Mouse (Mus musculus): ENCODE data around the gene St6gal1. TPM values are rescaled to one million over a fixed set of nuclear protein-coding genes. Genes with fewer than 3 reads are reported as not detected.

Gene St6gal1
- polyA plus RNA-seq, 1 experiment = 8.3 TPM

DNA sequence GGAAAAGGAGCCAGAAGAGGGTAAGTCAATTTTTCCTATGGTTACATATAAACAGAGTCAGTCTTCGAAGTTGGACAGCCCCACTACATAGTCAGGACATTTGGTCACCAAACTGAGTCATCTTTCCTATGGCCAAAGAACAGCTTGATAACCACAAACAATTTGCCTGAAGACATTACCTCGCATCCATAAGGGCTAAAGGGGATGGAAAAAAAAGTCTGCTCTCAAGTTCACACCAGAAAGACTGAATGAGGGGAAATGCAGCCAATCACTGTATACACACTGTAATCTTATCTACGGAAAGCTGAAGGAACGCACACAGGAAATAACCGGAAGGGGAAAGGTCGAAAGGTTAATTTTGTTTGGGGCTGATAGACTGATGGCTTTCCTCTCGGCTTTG, 6.2 kb upstream of the St6gal1 start:
- WGBS = 37% methylated on average over 7 of the region's 7 CpGs
- DNase-seq (ENCODE audit: low read depth, low spot score) = no peak

DNA sequence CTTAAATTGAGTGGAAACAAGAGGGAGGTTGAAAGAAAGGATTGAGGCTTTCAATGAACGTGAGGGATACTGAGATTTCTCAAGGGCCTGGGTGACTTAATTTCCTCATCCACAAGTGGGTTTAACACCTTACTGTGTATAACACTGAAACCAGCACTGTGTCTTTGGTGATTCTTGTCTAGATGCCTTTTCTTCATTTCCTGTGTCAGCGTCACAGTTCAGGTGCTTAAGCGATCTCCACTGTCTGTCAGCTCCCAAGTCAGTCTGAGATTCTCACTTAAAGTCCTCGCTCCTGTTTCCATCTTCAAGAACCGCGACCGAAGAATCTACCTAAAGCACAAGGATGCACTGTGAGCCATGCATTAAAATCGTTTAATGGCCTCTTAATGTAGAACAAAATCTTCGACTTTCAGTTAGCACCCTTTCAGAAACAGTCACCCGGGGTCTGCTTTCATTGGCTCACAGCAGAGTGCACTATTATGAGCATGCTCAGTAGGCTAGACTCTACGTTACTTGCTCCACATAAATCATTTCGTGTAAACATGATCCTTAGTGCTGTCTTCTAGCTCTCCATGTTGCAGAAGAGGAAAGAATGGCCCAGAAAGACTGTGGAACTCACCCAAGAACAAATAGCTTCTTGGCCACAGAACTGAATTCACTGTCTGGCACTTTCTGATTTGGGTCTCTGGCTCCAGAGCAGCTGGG, 1.2 kb upstream of the St6gal1 start:
- 68% methylated on average over 12 of the region's 12 CpGs for WGBS
- DNase-seq (ENCODE audit: low read depth, low spot score) = no peak

DNA sequence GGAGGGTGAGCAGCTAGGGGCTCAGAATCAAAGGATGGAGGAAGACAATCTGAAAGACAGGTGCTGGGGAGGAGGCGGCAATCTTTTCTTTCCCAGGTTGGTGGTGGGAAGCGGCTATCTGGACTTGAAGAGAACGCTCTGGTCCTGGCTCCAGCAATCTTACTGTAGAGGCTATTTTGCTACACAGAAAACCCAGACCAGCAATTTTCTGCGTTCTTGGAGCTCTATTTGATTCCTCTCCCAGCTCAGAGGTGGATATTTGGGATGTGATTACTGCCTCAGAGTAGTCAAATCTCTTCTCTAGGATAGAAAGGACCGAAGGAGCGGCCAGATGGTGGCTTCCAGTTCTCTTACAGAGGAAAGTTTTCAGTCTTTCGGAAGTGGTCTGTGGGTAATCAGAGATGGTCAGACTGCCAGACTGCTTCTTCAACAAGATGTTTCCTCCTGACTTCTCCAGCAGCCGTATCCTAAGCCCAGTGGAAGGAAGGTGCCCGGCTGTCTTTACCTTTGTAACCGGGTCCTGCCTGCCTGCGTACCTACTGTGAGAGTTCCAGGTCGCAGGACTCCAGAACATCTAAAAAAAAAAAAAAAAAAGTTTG, 570 bp upstream of the St6gal1 start:
- WGBS = 44% methylated on average over 12 of the region's 12 CpGs
- no peak for DNase-seq (ENCODE audit: low read depth, low spot score)

DNA sequence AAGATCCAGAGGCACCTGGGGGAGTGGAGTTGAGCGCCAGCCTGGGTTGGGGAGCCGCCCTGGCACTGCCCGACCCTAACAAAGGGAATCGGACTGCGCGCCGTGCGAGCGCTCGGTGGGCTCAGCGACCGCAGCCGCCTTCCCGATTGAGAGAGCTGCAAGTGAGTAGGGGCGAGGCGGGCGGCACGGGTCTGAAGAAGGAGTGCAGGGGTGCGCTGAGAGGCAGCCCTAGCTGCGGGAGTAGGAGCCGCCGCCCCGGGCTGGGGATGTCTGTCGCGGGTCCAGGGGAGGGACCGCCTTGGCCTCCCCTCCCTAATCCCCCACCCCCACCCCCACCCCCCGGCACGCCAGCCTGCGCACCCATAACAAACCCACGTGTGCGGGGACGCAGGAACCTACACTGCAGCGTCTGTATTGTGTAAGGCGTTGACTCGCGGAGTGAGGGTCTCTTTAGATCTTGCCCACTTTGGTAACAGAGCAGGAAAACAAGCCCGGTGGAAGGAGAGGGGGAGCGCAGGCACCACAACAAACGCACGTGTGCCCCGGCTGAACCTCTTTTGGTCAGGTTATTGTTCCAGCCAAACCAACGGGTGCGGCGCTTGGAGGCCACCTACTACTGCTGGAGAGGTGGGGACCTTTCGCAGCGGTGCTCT, 655 bp downstream of the St6gal1 start:
- under 1% methylated on average over 46 of the region's 46 CpGs for WGBS
- no peak for DNase-seq (ENCODE audit: low read depth, low spot score)

DNA sequence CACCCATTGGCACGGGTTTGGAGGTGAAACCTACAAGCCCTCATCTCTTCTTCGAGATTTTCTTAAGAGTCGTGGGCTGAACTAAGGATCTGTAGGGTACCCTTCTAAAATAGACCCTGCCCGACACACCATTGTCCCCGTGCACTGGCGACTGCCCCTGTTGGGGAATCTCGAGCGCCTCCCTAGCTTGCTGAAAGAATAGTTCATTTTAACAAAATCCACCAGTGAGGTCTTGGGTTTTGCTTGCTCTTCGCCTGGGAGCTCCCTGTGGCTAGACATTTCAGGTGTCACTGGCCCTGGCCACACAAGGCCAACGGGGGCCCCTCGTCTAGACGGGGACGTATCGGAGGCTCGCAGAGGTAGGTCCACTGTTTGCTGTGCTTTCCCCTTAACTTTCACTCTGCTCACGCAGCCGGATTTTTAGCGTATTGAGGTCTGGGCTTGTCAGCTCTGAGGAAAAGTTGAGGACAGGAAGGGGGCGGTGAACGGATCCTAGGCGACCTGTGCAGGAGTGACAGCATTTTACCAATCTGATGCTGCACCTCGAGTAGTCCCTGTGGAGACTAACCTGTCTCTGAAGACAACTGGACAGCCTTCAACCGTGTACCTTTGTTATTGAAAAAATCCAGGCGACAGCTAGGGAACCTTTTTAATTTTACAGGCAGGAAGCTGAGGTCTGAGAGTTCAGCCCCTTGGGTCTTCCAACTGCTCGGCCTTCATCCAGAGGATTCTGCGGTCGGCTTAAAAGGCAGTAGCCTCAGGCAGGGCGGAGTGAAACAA, 1.5 kb downstream of the St6gal1 start:
- 2% methylated on average over 28 of the region's 28 CpGs for WGBS
- DNase-seq (ENCODE audit: low read depth, low spot score) = no peak

DNA sequence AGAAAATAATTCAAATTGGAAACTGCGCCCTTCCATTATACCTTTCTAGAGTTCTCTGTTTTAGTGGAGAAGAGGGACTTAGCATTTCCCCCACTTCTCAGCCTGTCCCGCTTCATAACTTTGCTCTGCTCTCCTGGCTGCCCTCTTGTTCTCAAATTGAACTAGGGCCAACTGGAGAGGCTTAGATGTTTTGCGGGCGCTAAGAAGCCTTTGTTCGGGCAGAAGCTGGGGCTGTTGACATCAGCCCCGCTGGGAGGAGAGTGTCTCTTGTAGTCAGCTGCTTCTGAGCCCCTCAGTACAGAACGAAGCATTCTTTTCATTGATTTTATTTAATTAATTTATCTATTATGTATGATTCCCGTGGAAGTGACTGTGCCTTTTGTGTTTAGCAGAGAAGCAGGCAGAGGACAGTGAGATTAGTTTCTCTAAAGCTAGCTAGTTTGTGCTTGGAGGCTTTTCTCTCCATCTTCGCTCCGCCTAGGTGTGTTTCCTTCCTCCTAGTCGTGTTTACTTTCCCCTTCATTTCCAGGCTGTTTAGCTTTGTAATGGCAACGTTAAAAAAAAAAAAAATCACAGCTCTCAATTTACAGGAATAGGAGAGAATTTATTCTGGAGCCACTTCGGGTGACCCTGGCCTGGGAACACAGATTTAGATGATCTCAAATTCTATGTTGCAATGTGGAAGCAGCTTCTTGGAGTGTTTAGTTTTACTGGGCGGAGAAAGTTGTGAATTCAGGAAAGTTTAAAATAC, 2.2 kb downstream of the St6gal1 start:
- DNase-seq (ENCODE audit: low read depth, low spot score) = no peak
- WGBS = 10% methylated on average over 14 of the region's 14 CpGs

DNA sequence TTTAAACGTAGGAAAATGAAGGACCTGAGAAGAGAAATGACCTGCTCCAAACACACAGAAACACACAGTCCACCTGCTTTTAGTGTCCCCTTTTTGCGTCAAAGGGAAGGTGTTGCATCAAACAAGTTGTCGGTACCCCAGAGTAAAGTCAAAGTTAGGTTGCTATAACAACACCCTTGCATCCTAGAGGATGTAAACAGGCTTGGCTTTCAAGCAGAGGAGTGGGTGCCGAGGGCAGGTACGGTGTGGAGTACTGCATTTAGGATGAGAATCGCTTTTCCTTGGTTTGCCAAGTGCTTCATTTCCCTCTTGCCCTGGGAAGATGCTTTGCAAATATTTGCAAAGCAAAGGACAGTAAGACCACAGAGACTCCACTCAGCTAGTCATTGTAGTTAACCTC, 3.3 kb downstream of the St6gal1 start:
- WGBS = 65% methylated on average over 6 of the region's 6 CpGs
- DNase-seq (ENCODE audit: low read depth, low spot score) = no peak

DNA sequence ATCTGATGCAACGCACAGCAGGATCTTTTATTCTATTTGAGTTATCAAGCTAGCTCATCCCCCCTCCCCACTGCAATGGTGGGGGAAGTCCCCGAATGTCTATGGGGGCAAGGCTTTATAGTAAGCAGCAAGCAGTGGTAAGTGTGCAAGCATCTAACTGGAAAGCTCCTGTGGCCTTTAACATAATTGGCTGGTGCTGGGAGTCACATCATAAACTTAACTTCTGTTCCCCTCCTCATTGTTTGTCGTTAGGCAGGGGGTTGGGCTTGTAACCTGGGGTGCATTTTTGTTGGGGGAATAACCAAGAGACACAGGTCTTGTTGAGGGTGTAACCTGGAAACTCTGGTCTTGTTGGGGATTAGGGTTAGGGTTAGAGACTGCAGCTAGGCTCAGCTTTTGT, 3.9 kb downstream of the St6gal1 start:
- WGBS = 51% methylated on average over 3 of the region's 3 CpGs
- no peak for DNase-seq (ENCODE audit: low read depth, low spot score)

DNA sequence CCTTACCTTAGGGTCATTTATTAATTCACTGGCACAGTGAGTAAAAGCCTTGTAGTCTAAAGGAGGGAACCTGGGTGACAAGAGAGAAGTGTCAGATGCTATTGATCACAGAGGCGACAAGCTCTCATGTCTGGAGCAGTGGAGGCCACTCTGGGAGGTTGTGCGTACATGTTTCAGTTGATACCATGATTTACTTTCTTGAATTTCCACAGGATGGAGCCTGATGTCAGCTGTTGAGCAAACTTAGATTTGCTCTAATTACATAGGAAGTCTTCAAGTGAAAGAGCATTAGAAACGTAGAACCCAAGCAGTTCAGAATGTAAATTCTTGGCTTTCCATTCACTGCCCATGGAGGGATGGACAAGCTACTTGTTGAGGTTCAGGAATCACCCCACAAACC, 5.4 kb downstream of the St6gal1 start:
- DNase-seq (ENCODE audit: low read depth, low spot score) = no peak
- 92% methylated on average over 3 of the region's 3 CpGs for WGBS

DNA sequence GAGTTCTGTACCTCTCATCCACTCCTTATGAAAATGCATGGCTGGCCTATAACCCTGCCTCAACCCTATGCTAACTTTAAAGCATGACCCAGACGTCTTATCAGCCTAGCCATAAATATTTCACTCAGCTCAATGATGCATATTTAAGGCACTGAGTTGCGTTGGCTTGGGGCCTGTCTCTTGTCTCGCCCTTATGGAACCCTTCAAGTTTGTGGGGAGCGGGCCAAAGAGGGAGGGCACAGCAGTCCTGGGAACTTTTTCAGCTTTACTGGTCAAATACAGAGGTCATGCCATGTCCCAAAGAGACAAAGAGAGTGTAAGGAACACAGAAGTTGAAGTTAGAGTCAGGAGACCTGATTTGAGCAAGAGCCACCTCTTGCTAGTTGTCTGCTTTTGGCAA, 6.6 kb downstream of the St6gal1 start:
- WGBS = 63% methylated on average over 4 of the region's 4 CpGs
- no peak for DNase-seq (ENCODE audit: low read depth, low spot score)

DNA sequence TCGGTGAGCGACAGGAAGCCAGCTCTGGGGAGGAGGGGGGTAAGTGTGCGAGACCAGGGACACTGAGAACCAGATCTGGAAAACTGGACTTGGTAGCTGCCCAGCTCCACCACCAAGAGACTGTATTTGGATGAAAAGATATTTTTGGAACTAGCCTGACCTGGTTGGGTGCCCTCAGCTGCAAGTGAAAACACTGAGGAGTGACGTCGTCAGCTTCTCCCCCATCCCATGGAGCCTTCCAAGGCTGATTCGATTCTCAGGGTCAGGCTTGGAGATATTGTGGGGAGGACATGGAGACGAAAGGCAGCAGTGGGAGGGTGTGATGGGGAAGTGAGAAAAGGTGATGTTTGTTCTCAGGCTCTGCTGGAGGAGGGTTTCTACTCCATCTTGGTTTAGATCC, 8.2 kb downstream of the St6gal1 start:
- 52% methylated on average over 7 of the region's 7 CpGs for WGBS
- DNase-seq (ENCODE audit: low read depth, low spot score) = no peak

DNA sequence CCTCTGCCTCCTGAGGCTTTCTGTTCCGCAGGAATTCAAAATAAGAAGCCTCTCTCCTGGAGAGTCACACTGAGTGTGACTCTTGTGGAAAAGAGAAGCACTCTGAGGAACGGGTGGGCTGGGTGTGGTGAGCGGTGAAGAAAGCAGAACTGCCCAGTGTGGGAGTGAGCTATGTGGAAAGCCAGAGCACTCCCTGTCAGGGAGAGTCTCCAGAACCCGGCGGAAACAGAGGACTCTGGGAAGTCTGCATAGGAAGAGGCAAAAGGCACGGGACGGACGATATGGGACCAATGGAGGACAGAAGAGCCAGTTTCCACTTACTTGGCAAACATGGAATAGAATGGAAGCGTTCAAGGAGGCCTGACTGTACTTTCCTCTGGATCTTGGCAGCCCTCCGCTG, 9.0 kb downstream of the St6gal1 start:
- WGBS = 74% methylated on average over 10 of the region's 10 CpGs
- DNase-seq (ENCODE audit: low read depth, low spot score) = no peak

DNA sequence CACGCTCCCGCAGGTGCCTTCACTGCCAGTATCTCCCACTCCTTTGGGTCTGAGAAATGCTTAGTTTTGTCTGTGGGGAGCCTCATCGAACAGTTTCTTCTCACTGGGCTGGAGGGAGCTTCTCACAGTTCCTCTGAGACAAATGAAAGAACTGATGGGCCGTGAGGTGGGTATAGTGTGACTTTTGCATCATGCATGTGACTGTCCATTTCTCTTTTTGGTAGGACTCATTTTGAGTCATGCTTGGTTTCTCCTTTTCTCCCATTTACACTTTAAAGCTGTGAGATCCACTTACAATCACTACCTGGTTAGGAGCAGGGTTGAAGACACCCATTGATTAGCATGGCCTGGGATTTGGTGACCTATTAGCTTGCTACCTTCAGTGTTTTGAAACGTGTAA, 10.0 kb downstream of the St6gal1 start:
- DNase-seq (ENCODE audit: low read depth, low spot score) = no peak
- 83% methylated on average over 5 of the region's 5 CpGs for WGBS

DNA sequence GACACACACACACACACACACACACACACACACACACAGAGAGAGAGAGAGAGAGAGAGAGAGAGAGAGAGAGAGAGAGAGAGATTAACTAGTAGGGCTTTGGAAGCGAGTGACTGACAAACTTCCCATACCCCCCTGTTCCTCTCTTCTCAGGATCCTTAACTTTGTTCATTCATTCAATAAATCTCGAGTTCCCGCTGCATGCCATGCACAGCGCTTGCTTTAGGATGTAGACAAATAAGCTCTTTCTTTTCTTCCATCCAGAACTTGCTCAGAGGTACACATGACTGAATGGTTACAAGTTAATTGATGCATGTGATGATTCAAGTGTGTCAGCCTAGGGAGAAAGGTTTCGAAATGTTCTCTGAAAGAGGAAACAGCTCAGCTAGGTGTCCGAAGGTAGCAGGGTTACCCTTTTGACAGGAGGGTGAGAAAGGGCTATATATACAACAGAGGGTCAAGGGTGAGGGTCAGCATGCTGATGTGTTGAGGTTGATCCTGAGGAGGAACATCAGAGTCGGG, 10.7 kb downstream of the St6gal1 start:
- 65% methylated on average over 7 of the region's 7 CpGs for WGBS
- DNase-seq (ENCODE audit: low read depth, low spot score) = no peak

DNA sequence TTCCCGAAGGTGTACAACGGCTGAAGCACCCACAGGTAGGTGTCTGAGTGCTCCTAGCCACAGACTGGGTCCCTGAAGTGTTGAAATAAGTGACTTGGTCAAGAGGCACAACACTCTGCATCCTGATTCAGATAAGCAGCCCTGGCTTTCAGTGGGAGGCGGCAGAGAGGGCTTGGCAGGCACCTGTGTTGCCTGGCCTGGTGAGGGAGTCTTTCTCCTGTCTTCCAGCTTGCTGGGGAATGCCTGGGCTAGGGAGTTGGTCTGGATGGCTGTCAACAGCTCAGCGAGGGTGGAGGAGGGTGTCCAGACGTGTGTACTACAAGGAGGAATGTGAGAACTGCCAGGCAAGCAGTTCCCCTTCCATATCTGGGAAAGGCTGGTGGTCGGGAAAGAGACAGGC, 15.0 kb downstream of the St6gal1 start:
- 72% methylated on average over 6 of the region's 6 CpGs for WGBS
- DNase-seq (ENCODE audit: low read depth, low spot score) = no peak

DNA sequence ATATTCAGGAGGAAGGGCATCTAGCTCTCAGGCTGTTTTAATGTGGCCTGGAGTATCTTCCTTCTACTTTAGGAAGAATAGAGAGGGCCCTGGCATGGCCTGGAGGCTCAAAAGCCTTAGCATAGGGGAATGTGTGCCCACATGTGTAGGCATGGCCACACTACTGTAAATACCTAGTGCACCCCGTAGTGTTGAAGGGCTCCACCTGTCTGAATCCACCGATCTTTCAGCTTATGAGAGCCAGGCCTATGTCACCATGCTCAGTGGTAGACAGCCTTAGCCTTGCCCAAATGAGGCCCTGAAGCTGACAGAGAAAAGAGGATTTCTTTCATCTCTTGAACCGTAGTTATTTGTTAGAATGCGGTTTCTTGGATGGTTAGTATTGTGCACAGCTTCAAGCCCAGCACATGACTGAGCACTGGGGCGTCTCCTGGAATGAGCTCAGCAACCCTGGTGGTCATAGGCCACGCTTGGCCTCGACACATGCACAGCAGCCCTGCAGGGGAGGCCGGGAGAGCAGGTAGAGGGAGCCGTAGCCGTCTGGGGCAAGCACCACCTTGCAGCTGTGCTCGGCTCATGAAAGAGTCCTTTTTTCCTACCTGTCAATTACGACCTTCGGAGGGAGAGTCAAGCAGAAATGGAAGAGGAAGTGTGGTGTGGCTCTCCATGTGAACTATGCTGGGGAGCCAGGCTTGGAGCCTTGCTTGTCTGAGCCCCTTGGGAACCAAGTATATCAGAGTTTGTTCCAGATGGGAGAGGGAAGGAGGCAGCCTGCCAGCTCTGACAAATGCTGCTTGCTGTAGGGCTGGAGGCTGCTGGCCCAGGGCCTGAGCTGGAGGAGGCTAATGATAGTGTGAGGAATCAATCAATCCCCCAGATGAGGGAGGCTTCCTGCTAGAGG, 15.8 kb downstream of the St6gal1 start:
- WGBS = 36% methylated on average over 13 of the region's 13 CpGs
- DNase-seq (ENCODE audit: low read depth, low spot score) = no peak

DNA sequence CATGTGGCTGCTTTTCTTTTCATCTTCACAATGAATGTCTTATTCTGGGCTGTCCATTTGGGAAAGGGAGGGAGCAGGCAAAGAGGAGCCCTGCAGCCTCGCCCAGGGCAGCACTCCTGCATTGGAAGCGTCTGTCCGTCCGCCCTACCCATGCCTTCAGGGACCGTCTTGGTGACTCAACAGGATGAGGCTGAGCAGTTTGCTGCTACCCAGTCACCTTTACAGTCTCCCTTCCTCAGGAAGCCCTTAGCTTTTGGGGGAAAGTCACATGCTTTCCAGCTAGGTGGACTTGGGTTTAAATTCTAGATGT, 16.4 kb downstream of the St6gal1 start:
- no peak for DNase-seq (ENCODE audit: low read depth, low spot score)
- 41% methylated on average over 5 of the region's 5 CpGs for WGBS

DNA sequence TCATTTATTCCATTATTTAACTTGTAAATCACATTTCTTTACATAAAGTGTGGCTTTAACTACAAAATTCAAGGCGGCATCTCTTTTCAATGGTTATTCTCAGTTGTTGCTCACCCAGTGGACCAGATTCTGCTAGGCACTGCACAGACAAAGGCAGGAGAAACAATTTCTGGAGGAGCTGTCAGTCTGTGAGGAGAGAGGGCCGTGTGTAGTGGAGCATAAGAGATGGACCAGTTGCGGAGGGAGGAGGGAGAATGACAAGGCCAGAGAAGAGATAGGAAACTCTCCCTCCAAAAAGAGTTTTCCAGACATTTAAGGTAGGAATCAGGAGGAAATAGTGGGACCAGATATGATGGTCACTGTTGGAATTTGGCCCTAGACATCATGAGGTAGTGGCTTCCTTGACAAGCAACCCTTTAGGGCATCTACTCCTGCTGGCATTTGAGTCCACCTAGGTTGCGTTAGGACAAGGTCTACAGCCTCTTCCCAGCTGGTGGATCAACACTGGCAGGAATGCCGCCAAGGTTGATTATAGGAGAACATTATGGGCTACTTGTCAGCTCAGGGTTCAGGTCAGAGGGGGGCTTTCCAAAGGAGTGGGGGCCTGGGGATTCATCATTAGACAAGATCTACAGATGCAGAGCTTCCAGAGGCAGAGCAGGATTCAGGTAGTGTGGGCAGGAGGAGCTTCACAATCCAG, 19.3 kb downstream of the St6gal1 start:
- WGBS = 91% methylated on average over 5 of the region's 5 CpGs
- DNase-seq (ENCODE audit: low read depth, low spot score) = no peak

Data from large intestine, adult 2 months (tissue).